Mouse (Mus musculus) cerebellum, adult 2 months (tissue): ENCODE results near the gene Ccnk.

ENCODE experiments used
- CTCF ChIP-seq: fragments of 200-500 bp; IDR thresholded peaks from 2 replicates; pipeline ENCODE4 v1.5.1; 2011; ENCODE audit warnings: low read depth, mild to moderate bottlenecking, control low read depth, low read length, moderate library complexity, borderline replicate concordance; ENCODE audit not compliant: insufficient read depth
- POLR2A ChIP-seq: fragments of 200-500 bp; IDR thresholded peaks from 2 replicates; pipeline ENCODE4 v1.6.1; 2011; ENCODE audit warnings: low read length, control low read depth, borderline replicate concordance; ENCODE audit not compliant: insufficient read depth

DNA sequence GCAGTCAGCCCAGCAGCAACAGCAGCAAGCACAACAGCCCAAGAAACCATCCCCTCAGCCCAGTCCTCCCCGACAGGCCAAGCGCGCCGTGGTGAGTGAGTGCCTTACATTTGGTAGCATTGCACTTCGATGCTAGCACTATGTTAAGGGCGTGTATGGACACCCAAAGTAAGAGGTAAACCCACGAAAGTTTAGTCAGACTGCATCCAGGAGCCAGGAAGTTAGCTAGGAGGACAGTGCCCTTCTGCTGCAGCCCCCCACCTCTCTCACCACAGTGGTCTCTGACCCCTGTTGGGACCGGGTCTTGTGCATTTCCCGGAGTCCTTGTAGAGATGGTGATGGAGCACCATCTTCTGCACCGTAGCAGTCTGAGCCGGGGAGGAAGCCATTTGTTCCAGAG, 16.4 kb downstream of the Ccnk start:
- no peak for TF ChIP-seq CTCF
- no peak for TF ChIP-seq POLR2A
